Mouse (Mus musculus): ENCODE data around the gene Polr2b. TPM values are rescaled to one million over a fixed set of nuclear protein-coding genes. Genes with fewer than 3 reads are reported as not detected.

Polr2b gene
- total RNA-seq (2014; fragmentation: Nextera tagmentation) (104 and 110 TPM in 2 replicates), total RNA-seq (2017) (195 TPM in 2 replicates)

GRCm38 (mm10) chr5:77309924-77310772 is at the start of gene Polr2b, which contains the start of gene Noa1:
TSS of gene Polr2b (plus strand) at chr5:77310147.
TSS of gene Noa1 (minus strand) at chr5:77310084.
- ATAC-seq (replicated peaks; ENCODE audit: low FRiP score, low TSS enrichment, poor library complexity, severe bottlenecking) = peak; percentile 87

- no peak for ATAC-seq (replicated peaks; ENCODE audit: low FRiP score, low TSS enrichment, poor library complexity, severe bottlenecking)
Observed at GRCm38 (mm10) chr5:77261137-77261536, 48.8 kb upstream of the Polr2b start.

- no peak for ATAC-seq (replicated peaks; ENCODE audit: low FRiP score, low TSS enrichment, poor library complexity, severe bottlenecking)
Observed at GRCm38 (mm10) chr5:77262105-77262504, 47.8 kb upstream of the Polr2b start.

GRCm38 (mm10) chr5:77265081-77265670 is 44.8 kb upstream of the Polr2b start, which contains the start of gene Rest:
TSS of gene Rest (plus strand) at chr5:77265491.
- ATAC-seq (replicated peaks; ENCODE audit: low FRiP score, low TSS enrichment, poor library complexity, severe bottlenecking) = peak; percentile 62

GRCm38 (mm10) chr5:77265671-77266065 is 44.3 kb upstream of the Polr2b start:
- ATAC-seq (replicated peaks; ENCODE audit: low FRiP score, low TSS enrichment, poor library complexity, severe bottlenecking) = peak; percentile 73

GRCm38 (mm10) chr5:77266066-77266885 is 43.7 kb upstream of the Polr2b start:
- peak; percentile 31 for ATAC-seq (replicated peaks; ENCODE audit: low FRiP score, low TSS enrichment, poor library complexity, severe bottlenecking)

GRCm38 (mm10) chr5:77266886-77267401 is 43.0 kb upstream of the Polr2b start:
- ATAC-seq (replicated peaks; ENCODE audit: low FRiP score, low TSS enrichment, poor library complexity, severe bottlenecking) = no peak

GRCm38 (mm10) chr5:77267441-77267840 is 42.5 kb upstream of the Polr2b start:
- no peak for ATAC-seq (replicated peaks; ENCODE audit: low FRiP score, low TSS enrichment, poor library complexity, severe bottlenecking)

GRCm38 (mm10) chr5:77267957-77268624 is 41.9 kb upstream of the Polr2b start:
- no peak for ATAC-seq (replicated peaks; ENCODE audit: low FRiP score, low TSS enrichment, poor library complexity, severe bottlenecking)

GRCm38 (mm10) chr5:77269399-77269798 is 40.5 kb upstream of the Polr2b start:
- no peak for ATAC-seq (replicated peaks; ENCODE audit: low FRiP score, low TSS enrichment, poor library complexity, severe bottlenecking)

GRCm38 (mm10) chr5:77273151-77273550 is 36.8 kb upstream of the Polr2b start:
- ATAC-seq (replicated peaks; ENCODE audit: low FRiP score, low TSS enrichment, poor library complexity, severe bottlenecking) = peak; percentile 75

- peak; percentile 68 for ATAC-seq (replicated peaks; ENCODE audit: low FRiP score, low TSS enrichment, poor library complexity, severe bottlenecking)
Observed at GRCm38 (mm10) chr5:77275950-77276349, 34.0 kb upstream of the Polr2b start.

GRCm38 (mm10) chr5:77277204-77277603 is 32.7 kb upstream of the Polr2b start:
- ATAC-seq (replicated peaks; ENCODE audit: low FRiP score, low TSS enrichment, poor library complexity, severe bottlenecking) = peak; percentile 55; the same call in 1 of the 2 replicates

- ATAC-seq (replicated peaks; ENCODE audit: low FRiP score, low TSS enrichment, poor library complexity, severe bottlenecking) = no peak
Observed at GRCm38 (mm10) chr5:77281518-77282174, 28.3 kb upstream of the Polr2b start.

- no peak for ATAC-seq (replicated peaks; ENCODE audit: low FRiP score, low TSS enrichment, poor library complexity, severe bottlenecking)
Observed at GRCm38 (mm10) chr5:77282242-77282641, 27.7 kb upstream of the Polr2b start.

- ATAC-seq (replicated peaks; ENCODE audit: low FRiP score, low TSS enrichment, poor library complexity, severe bottlenecking) = no peak
Observed at GRCm38 (mm10) chr5:77285685-77286084, 24.3 kb upstream of the Polr2b start.

- ATAC-seq (replicated peaks; ENCODE audit: low FRiP score, low TSS enrichment, poor library complexity, severe bottlenecking) = no peak
Observed at GRCm38 (mm10) chr5:77286904-77287303, 23.0 kb upstream of the Polr2b start.

- no peak for ATAC-seq (replicated peaks; ENCODE audit: low FRiP score, low TSS enrichment, poor library complexity, severe bottlenecking)
Observed at GRCm38 (mm10) chr5:77287901-77288300, 22.0 kb upstream of the Polr2b start.

- ATAC-seq (replicated peaks; ENCODE audit: low FRiP score, low TSS enrichment, poor library complexity, severe bottlenecking) = no peak
Observed at GRCm38 (mm10) chr5:77289686-77290085, 20.3 kb upstream of the Polr2b start.
